Mouse (Mus musculus) ES-CJ7 (cell line): Measurements from ENCODE around the gene Olfr730.

Source experiments
- DNase-seq: peaks from one replicate; pipeline ENCODE4 v3.0.0; 2011; ENCODE audit warnings: low read depth, low spot score

Olfr730 gene

DNA sequence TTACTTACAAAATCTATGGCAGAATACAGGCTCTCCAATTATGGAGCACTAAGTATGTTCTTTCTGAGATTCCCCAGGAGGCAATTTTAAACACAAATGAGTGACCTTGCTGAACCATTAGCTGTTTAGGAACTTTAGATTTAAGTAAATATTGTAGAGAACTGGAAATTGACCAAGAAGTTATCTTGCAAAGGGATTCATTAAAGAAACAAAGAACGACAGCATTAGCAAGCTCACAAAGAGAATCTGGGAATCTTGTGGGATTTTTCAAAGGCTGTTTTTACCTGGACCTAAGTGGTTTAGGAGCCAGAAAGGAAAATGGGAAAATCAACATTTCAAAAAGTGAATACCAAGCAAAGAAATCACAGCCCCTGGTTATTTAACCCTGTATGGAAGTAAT is at the start of gene Olfr730:
TSS of gene Olfr730 (minus strand) at position 101 of the 400 bp plus-strand sequence.
- no peak for DNase-seq

GRCm38 (mm10) chr14:50152810-50153209 is 35.2 kb downstream of the Olfr730 start, which contains the start of gene Olfr729:
TSS of gene Olfr729 (minus strand) at chr14:50152910.
- DNase-seq = no peak

DNA sequence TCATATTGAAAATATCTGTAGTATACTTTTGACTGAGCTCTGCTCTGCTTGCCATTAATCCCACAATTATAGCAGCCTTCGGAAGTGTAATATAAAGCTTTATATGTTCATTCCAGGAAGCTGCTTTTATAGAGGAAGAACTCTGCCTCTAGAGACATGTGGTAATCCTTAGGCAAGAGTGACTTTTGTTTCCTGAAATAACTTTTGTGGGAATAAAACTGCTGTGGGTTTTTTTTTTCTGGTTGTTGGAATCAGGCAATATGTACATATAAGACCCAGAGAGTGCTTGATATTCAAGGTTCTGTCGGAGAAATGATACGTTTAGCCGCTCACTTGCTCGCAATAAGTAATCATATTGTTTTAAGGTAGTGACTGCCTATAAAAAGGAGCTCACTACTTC is 45.4 kb downstream of the Olfr730 start, which contains the start of gene Olfr728:
TSS of gene Olfr728 (minus strand) at position 101 of the 400 bp plus-strand sequence.
- DNase-seq = no peak
